Mouse (Mus musculus) midbrain, postnatal 0 days (tissue): ENCODE data around the gene Nrxn1. TPM values are rescaled to one million over a fixed set of nuclear protein-coding genes. Genes with fewer than 3 reads are reported as not detected.

Experiments used
- ATAC-seq: fragments of 200-750 bp; cut with Nextera tagmentation; 2 replicates; pipeline ENCODE4 v1.8.0; 2017; ENCODE audit warnings: moderate number of reproducible peaks, mild to moderate bottlenecking, moderate TSS enrichment, moderate library complexity; ENCODE audit not compliant: low FRiP score
- DNase-seq: peaks from one replicate; pipeline ENCODE4 v3.0.0-alpha.2; 2015; ENCODE audit warnings: low spot score
- H3K27ac ChIP-seq: fragments of 300-500 bp; sonication (generic); 2 replicates; pipeline ENCODE4 v1.5.1; 2014; ENCODE audit warnings: low read depth, mild to moderate bottlenecking, low read length, mixed read lengths
- H3K27me3 ChIP-seq: fragments of 300-500 bp; sonication (generic); 2 replicates; pipeline ENCODE4 v1.6.1; 2014; ENCODE audit warnings: low read length, control low read depth, mixed read lengths; ENCODE audit not compliant: insufficient read depth
- H3K36me3 ChIP-seq: fragments of 300-500 bp; sonication (generic); 2 replicates; pipeline ENCODE4 v1.6.1; 2014; ENCODE audit warnings: low read length, control low read depth, mixed read lengths; ENCODE audit not compliant: insufficient read depth
- H3K4me1 ChIP-seq: fragments of 300-500 bp; sonication (generic); 2 replicates; pipeline ENCODE4 v1.6.1; 2014; ENCODE audit warnings: mild to moderate bottlenecking, control low read depth, antibody characterized with exemption, low read length, mixed read lengths; ENCODE audit not compliant: insufficient read depth
- H3K4me2 ChIP-seq: fragments of 300-500 bp; sonication (generic); 2 replicates; pipeline ENCODE4 v1.6.1; 2014; ENCODE audit warnings: low read depth, mild to moderate bottlenecking, low read length, mixed read lengths; ENCODE audit not compliant: poor library complexity, severe bottlenecking
- H3K4me3 ChIP-seq: fragments of 300-500 bp; sonication (generic); 2 replicates; pipeline ENCODE4 v1.5.1; 2014; ENCODE audit warnings: low read depth, mild to moderate bottlenecking, low read length, moderate library complexity
- H3K9ac ChIP-seq: fragments of 300-500 bp; sonication (generic); replicated peaks from 2 replicates; pipeline ENCODE4 v1.6.1; 2014; ENCODE audit warnings: mild to moderate bottlenecking, low read length, moderate library complexity, mixed read lengths; ENCODE audit not compliant: poor library complexity, severe bottlenecking
- H3K9me3 ChIP-seq: fragments of 300-500 bp; sonication (generic); 2 replicates; pipeline ENCODE4 v1.6.1; 2016; ENCODE audit warnings: low read length, control low read depth
- CTCF ChIP-seq: IDR thresholded peaks from 2 replicates; pipeline ENCODE4 v1.5.1; 2016; ENCODE audit warnings: antibody characterized with exemption, mild to moderate bottlenecking
- WGBS: fragments of 180-500 bp; shearing (Covaris S2); extraction: QIAGEN DNeasy Blood & Tissue Kit; methylation state at CpG from one replicate; pipeline ENCODE4 v1.1.7; 2014; 5-methylcytosine and 5-hydroxymethylcytosine counted together
- polyA plus RNA-seq: library from polyadenylated mRNA; unstranded; fragments of >200 nt; fragmentation: Nextera tagmentation; extraction: Ambion mirVana; gene quantifications from 2 replicates; pipeline ENCODE4 v1.2.1, GENCODE M21; 2015
- total RNA-seq: library from RNA; depleted of rRNA; stranded (reverse); fragments of >200 nt; gene quantifications from 2 replicates; pipeline ENCODE4 v1.2.3, GENCODE M21; 2014

Gene Nrxn1
- total and polyA plus RNA-seq, 2 experiments from 2014 or later, result 240 to 472 TPM

- H3K4me3 ChIP-seq, result no peak overlapping the region
- ATAC-seq, result no peak
- H3K27ac ChIP-seq, result no peak overlapping the region
- H3K4me2 ChIP-seq, result no peak overlapping the region
- TF ChIP-seq CTCF, result no peak
- H3K9ac ChIP-seq, result no peak overlapping the region
- no peak for DNase-seq
- no peaks in the 10 kb centered on the region for H3K4me1 ChIP-seq
- no peaks in the 10 kb centered on the region for H3K9me3 ChIP-seq
- no peaks in the 10 kb centered on the region for H3K27me3 ChIP-seq
- WGBS, result 67% methylated on average over 2 of the region's 2 CpGs
- no peaks in the 10 kb centered on the region for H3K36me3 ChIP-seq
These were observed 858.1 kb downstream of the Nrxn1 start for GRCm38 (mm10) chr17:90234806-90235205.

GRCm38 (mm10) chr17:90208547-90208946 is 884.3 kb downstream of the Nrxn1 start:
- no peaks in the 10 kb centered on the region for H3K27me3 ChIP-seq
- H3K27ac ChIP-seq, result no peak overlapping the region
- H3K36me3 ChIP-seq, result no peaks in the 10 kb centered on the region
- H3K4me3 ChIP-seq, result no peak overlapping the region
- no peak for DNase-seq
- no peak overlapping the region for H3K9ac ChIP-seq
- H3K4me2 ChIP-seq, result no peak overlapping the region
- H3K4me1 ChIP-seq, result no peaks in the 10 kb centered on the region
- TF ChIP-seq CTCF, result no peak
- ATAC-seq, result no peak
- no peaks in the 10 kb centered on the region for H3K9me3 ChIP-seq

DNA sequence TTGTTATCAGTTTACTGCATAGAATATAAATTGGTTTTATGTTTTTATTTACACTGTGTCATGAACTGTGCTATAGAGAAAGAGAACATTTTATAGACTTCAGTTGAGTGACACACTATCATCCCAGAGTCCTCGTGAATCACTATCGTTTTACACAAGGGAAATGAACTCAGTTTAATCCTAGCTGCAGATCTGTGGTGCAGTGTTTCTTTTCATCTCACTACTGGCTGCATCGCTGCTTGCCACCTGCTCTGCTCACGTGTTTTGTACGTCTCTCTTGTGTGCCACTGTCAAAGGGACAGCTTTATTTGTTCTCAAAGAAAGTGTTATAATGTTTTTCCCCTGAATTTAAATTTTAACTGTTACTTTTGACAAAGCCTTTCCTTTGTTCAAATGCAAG is 885.3 kb downstream of the Nrxn1 start:
- 23% methylated on average over 5 of the region's 5 CpGs for WGBS

DNA sequence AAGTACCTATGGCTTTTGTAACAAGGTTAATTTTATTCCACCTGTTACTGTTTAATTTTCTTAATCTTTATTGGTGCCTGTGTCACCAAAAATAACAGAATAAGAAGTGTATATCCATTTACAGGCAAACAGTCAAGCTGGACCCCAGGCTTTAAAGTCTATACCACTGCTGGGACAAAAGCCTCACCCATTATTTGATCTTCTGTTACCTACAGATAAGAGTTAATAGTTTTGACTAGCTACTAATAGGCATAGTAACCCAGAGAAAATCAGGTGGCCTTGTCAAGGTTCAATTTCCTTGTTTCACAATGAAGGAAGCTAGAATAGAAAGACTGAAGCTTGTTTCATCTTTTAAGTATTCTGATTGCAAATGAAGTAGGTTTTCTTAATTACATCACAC is 888.9 kb downstream of the Nrxn1 start:
- H3K4me1 ChIP-seq, result no peaks in the 10 kb centered on the region
- H3K9me3 ChIP-seq, result no peaks in the 10 kb centered on the region
- no peaks in the 10 kb centered on the region for H3K36me3 ChIP-seq
- H3K9ac ChIP-seq, result no peak overlapping the region
- no peaks in the 10 kb centered on the region for H3K27me3 ChIP-seq
- H3K27ac ChIP-seq, result no peak overlapping the region
- no peak overlapping the region for H3K4me2 ChIP-seq
- no peak overlapping the region for H3K4me3 ChIP-seq
- TF ChIP-seq CTCF, result no peak
- no peak for ATAC-seq
- no peak for DNase-seq

More for the DNA sequence above, 885.3 kb downstream of the Nrxn1 start:
- no peaks in the 10 kb centered on the region for H3K9me3 ChIP-seq
- TF ChIP-seq CTCF, result no peak
- H3K4me3 ChIP-seq, result no peak overlapping the region
- H3K4me2 ChIP-seq, result no peak overlapping the region
- ATAC-seq (no peak), DNase-seq (peak; percentile 11)
- no peaks in the 10 kb centered on the region for H3K4me1 ChIP-seq
- no peaks in the 10 kb centered on the region for H3K27me3 ChIP-seq
- no peaks in the 10 kb centered on the region for H3K36me3 ChIP-seq
- no peak overlapping the region for H3K9ac ChIP-seq
- H3K27ac ChIP-seq, result no peak overlapping the region

DNA sequence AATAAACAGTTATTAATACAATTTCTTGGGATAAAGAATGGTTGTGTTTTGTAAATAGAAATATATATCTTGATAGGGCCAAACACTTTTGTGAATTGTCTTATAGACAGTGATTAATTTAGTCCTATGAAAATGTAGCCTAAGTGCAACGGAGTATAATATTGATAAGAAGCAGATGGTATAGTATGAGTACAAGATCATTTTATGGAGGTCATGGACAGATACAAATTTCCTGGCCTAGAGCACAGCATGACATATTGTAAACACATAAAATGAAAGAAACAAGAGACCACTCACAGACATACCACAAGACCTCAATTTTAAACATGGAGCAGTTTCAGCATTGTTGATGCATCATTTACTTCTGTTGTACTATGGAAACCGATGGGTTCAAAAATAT is 890.1 kb downstream of the Nrxn1 start:
- no peak overlapping the region for H3K9ac ChIP-seq
- H3K27ac ChIP-seq, result no peak overlapping the region
- no peaks in the 10 kb centered on the region for H3K27me3 ChIP-seq
- H3K4me3 ChIP-seq, result no peak overlapping the region
- H3K4me1 ChIP-seq, result no peaks in the 10 kb centered on the region
- no peak overlapping the region for H3K4me2 ChIP-seq
- H3K36me3 ChIP-seq, result no peaks in the 10 kb centered on the region
- ATAC-seq (no peak), DNase-seq (no peak)
- no peak for TF ChIP-seq CTCF
- 90% methylated on average over 2 of the region's 2 CpGs for WGBS
- H3K9me3 ChIP-seq, result no peaks in the 10 kb centered on the region

DNA sequence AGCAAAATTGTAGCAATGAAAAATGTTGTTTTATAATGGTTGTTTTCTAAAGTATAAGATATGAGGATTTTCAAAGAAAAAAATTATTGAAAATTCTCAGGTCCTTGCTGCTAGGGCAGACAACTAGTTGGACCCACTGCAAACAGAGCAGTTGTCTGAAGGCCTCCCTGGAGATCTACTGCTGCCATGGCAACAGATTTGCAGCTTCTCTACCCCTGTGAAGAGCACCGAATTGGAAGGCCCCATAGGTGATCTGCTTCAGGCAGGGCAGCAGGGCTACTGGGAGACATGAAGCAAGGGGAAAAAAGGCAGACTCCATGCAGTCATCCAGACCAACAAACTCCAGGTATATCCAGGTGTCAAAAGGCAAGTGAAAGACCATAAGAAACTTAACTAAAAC is 896.1 kb downstream of the Nrxn1 start:
- Histone ChIP-seq H3K4me1 (no peaks in the 10 kb centered on the region), H3K9ac (no peak overlapping the region), H3K9me3 (no peaks in the 10 kb centered on the region), H3K4me3 (no peak overlapping the region), H3K4me2 (no peak overlapping the region), H3K36me3 (no peaks in the 10 kb centered on the region), H3K27ac (no peak overlapping the region), H3K27me3 (no peaks in the 10 kb centered on the region)
- ATAC-seq (no peak), DNase-seq (peak; percentile 46)
- no peak for TF ChIP-seq CTCF
- WGBS, result 0% methylated on average over 1 of the region's 1 CpGs

GRCm38 (mm10) chr17:90141602-90142001 is 951.3 kb downstream of the Nrxn1 start:
- H3K4me2 ChIP-seq, result no peak overlapping the region
- TF ChIP-seq CTCF, result peak; percentile 32; the same call in 1 of the 2 replicates
- H3K27me3 ChIP-seq, result no peaks in the 10 kb centered on the region
- H3K36me3 ChIP-seq, result no peaks in the 10 kb centered on the region
- 55% methylated on average over 4 of the region's 4 CpGs for WGBS
- H3K4me3 ChIP-seq, result no peak overlapping the region
- H3K4me1 ChIP-seq, result no peaks in the 10 kb centered on the region
- ATAC-seq, result no peak
- no peak overlapping the region for H3K9ac ChIP-seq
- DNase-seq, result no peak
- H3K27ac ChIP-seq, result no peak overlapping the region
- no peaks in the 10 kb centered on the region for H3K9me3 ChIP-seq
